ENCODE assay signal across 37 mouse cellular contexts in genomic region chr15:26269596-26269995, GRCm38 (mm10). TPM values are rescaled to one million over a fixed set of nuclear protein-coding genes. Genes with fewer than 3 reads are reported as not detected.
"Had no signal": no experiment of that assay in that cellular context is flagged by ENCODE, and none has a peak within 500 bp of the region (broad histone marks: within the 10 kb centered on the region; RNA-seq: fewer than 3 reads in every experiment).

No protein-coding gene starts in this region.

- H3K36me3 ChIP-seq: limb, embryonic 10.5 days; limb, embryonic 12.5 days; limb, embryonic 13.5 days; limb, embryonic 15.5 days; liver, embryonic 12.5 days; liver, embryonic 13.5 days; liver, embryonic 15.5 days; lung, embryonic 15.5 days; midbrain, embryonic 10.5 days; midbrain, embryonic 12.5 days; midbrain, embryonic 13.5 days; midbrain, embryonic 15.5 days; neural tube, embryonic 12.5 days had no signal

- H3K27me3 ChIP-seq: limb, embryonic 12.5 days; limb, embryonic 13.5 days; limb, embryonic 15.5 days; liver, embryonic 12.5 days; liver, embryonic 13.5 days; liver, embryonic 15.5 days; lung, embryonic 15.5 days; megakaryocyte, embryonic 14.5 days; midbrain, embryonic 12.5 days; midbrain, embryonic 13.5 days; midbrain, embryonic 15.5 days; neural tube, embryonic 12.5 days had no signal

- H3K27ac ChIP-seq: limb, embryonic 10.5 days; limb, embryonic 12.5 days; limb, embryonic 13.5 days; limb, embryonic 15.5 days; liver, embryonic 12.5 days; liver, embryonic 13.5 days; liver, embryonic 14.5 days; liver, embryonic 15.5 days; lung, embryonic 15.5 days; macrophage; midbrain, embryonic 10.5 days; midbrain, embryonic 12.5 days; midbrain, embryonic 13.5 days; midbrain, embryonic 15.5 days; neural tube, embryonic 12.5 days had no signal

- H3K4me3 ChIP-seq: limb, embryonic 10.5 days; limb, embryonic 12.5 days; limb, embryonic 13.5 days; limb, embryonic 15.5 days; liver, embryonic 12.5 days; liver, embryonic 13.5 days; liver, embryonic 15.5 days; lung, embryonic 15.5 days; megakaryocyte, embryonic 14.5 days; midbrain, embryonic 10.5 days; midbrain, embryonic 12.5 days; midbrain, embryonic 13.5 days; midbrain, embryonic 15.5 days; myocyte; neural tube, embryonic 12.5 days had no signal

- DNase-seq: left cerebral cortex, postnatal 4 days; liver; liver, embryonic 13.5 days; liver, postnatal 0 days; lung, adult 18-20 months; lung, adult 2 months; lung, embryonic 14.5 days; lung, postnatal 10 days; lung, postnatal 14 days; lung, postnatal 36 days; lung, postnatal 4 days; midbrain, embryonic 14.5 days had no signal

- ATAC-seq: liver, embryonic 12.5 days; liver, postnatal 0 days; lung, postnatal 0 days; midbrain, embryonic 13.5 days; midbrain, embryonic 15.5 days; midbrain, embryonic 16.5 days had no signal

- H3K9me3 ChIP-seq: limb, embryonic 10.5 days; limb, embryonic 12.5 days; limb, embryonic 13.5 days; limb, embryonic 15.5 days; liver, embryonic 12.5 days; liver, embryonic 13.5 days; liver, embryonic 15.5 days; lung, embryonic 15.5 days; megakaryocyte, embryonic 14.5 days; midbrain, embryonic 10.5 days; midbrain, embryonic 12.5 days; midbrain, embryonic 13.5 days; midbrain, embryonic 15.5 days; neural tube, embryonic 12.5 days had no signal

- H3K4me2 ChIP-seq: limb, embryonic 12.5 days; limb, embryonic 13.5 days; limb, embryonic 15.5 days; liver, embryonic 11.5 days; liver, embryonic 12.5 days; liver, embryonic 13.5 days; liver, embryonic 15.5 days; lung, embryonic 14.5 days; lung, embryonic 15.5 days; midbrain, embryonic 11.5 days; midbrain, embryonic 12.5 days; midbrain, embryonic 13.5 days; midbrain, embryonic 15.5 days; neural tube, embryonic 12.5 days had no signal

- H3K4me1 ChIP-seq: limb, embryonic 10.5 days; limb, embryonic 12.5 days; limb, embryonic 13.5 days; limb, embryonic 15.5 days; liver, embryonic 12.5 days; liver, embryonic 13.5 days; liver, embryonic 15.5 days; lung, embryonic 15.5 days; megakaryocyte, embryonic 14.5 days; midbrain, embryonic 10.5 days; midbrain, embryonic 12.5 days; midbrain, embryonic 13.5 days; midbrain, embryonic 15.5 days; neural tube, embryonic 12.5 days had no signal

- H3K9ac ChIP-seq: limb, embryonic 12.5 days; limb, embryonic 13.5 days; limb, embryonic 15.5 days; liver, embryonic 12.5 days; liver, embryonic 13.5 days; liver, embryonic 14.5 days; liver, embryonic 15.5 days; liver, postnatal 0 days; lung, embryonic 14.5 days; lung, embryonic 15.5 days; midbrain, embryonic 12.5 days; midbrain, embryonic 13.5 days; midbrain, embryonic 15.5 days; neural tube, embryonic 12.5 days had no signal

RNA-seq across cellular contexts. Expression of gene March11, which starts 39.3 kb away (rescaled TPM):
- total RNA-seq: liver, adult 2 months; megakaryocyte, adult 5-6 weeks; megakaryocyte-erythroid progenitor cell, adult 5-6 weeks; monocyte, adult 5-6 weeks had no signal
- polyA plus RNA-seq: liver, adult 2 months; liver, embryonic 12.5 days; liver, embryonic 13.5 days; liver, embryonic 14.5 days; liver, embryonic 15.5 days; liver, embryonic 16.5 days; liver, postnatal 0 days; lung, postnatal 0 days; macrophage had no signal
